Mouse (Mus musculus) cerebellum, adult 18-20 months (tissue): ENCODE results near the gene Ifna16.

ENCODE experiments used
- DNase-seq, 2 experiments: peaks; one replicate each; pipeline ENCODE4 v3.0.0; 2021

The Ifna16 gene

GRCm38 (mm10) chr4:88641077-88641831 lies 35.5 kb downstream of the Ifna16 start:
- DNase-seq = peak; percentile 93 to 97

GRCm38 (mm10) chr4:88640704-88641076 lies 36.0 kb downstream of the Ifna16 start:
- no peak for DNase-seq

- no peak for DNase-seq
Observed at GRCm38 (mm10) chr4:88634311-88634710, 42.4 kb downstream of the Ifna16 start, which contains the start of gene C87499. TSS of gene C87499 (minus strand) at chr4:88634411.
